Mouse (Mus musculus): ENCODE measurements around the gene Tnfsf9. TPM values are rescaled to one million over a fixed set of nuclear protein-coding genes. Genes with fewer than 3 reads are reported as not detected.

Gene Tnfsf9
- polyA plus RNA-seq, 1 experiment from 2014 or later, result 5.2 TPM

DNA sequence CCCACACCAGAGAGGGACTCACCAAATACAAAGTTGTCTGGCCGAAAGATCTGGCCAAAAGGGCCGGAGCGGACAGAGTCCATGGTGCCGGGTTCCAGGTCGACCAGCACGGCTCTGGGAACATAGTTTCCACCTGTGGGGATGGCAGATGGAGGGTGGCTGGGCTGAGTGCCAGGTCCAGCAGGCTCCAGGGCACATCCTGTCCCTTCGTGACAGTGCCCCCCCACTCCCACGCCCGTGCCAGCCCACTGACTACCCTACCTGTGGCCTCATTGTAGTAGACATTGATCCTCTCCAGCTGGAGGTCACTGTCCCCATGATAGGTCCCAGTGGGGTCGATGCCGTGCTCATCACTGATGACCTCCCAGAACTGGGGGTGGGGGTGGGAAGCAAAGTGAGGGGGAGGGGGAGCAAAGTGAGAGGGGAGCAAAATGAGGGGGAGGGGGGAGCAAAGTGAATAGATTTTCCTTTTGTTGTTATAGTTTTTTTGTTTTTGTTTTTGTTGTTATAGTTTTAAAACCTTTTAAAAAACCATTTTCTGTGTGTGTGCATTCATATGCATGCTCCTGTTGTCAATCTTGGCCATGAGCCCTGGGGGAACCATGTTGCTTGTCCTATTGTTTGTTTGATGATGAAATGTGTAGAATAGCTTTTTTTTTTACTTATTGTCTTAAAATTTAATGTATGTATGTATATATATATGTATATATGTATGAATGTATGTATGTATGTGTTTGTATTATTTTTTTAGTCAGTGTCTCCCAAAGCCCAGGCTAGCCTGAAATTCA lies 19.0 kb upstream of the Tnfsf9 start:
- H3K9ac ChIP-seq (replicated peaks; ENCODE audit: low read length), result peak overlapping the region; percentile 66

DNA sequence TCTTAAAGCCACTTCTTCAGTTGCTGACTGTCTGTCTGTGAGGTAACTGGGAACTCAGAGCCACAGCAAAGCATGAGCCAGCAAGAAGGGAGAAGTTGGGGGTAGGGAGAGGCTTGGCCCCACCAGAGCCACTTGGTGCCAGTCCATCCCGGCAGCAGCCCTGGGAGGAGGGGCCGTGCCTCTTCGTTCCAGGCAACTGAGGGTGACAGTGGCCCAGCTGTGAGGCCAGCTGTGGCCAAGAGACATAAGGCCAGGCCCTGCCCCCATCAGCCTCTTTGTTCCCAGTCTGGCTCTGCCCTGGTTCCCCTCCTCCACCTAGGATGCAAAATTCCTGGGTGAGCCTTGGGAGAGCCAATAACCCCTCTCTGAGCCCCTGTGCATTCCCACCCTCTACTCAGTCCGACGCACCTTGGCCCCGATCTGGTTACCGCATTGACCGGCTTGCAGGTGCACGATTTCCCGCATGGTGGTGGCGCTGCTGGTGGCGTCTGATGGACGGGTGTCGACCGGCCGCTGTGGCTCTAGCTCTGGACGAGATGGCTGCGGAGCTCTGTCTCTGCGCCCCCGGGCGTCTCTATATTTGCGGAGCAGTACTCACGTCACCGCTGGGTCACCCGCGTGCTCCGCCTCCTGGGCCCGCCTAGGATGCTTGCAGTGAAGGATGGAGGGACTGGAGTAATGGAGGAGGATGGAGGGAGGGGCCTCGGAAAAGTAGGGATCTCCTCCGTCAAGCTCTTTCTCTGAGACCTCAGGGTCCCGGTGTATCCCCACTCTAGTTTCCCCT lies 17.9 kb upstream of the Tnfsf9 start, which contains the start of gene Tubb4a:
Gene Tubb4a, minus strand, starts transcription at position 734 of the 784 bp plus-strand sequence.
- H3K36me3 ChIP-seq (ENCODE audit: control insufficient read depth, insufficient read depth, low read length), result peaks cover 26% of the 10 kb centered on the region
- H3K9ac ChIP-seq (replicated peaks; ENCODE audit: low read length), result peak within 1 kb of the TSS; percentile 66
- WGBS, result under 1% methylated on average over 31 of the region's 31 CpGs
- H3K27ac ChIP-seq (replicated peaks; ENCODE audit: low read depth, low read length), result peak within 1 kb of the TSS; percentile 85
- peaks cover 18% of the 10 kb centered on the region for H3K4me1 ChIP-seq (ENCODE audit: control insufficient read depth, insufficient read depth, low read length)
- ATAC-seq (ENCODE audit: low FRiP score, low TSS enrichment) (peak; percentile 92), DNase-seq (peak; percentile 94)
- H3K4me2 ChIP-seq (ENCODE audit: low read length), result peak within 1 kb of the TSS; percentile 73
- no peaks in the 10 kb centered on the region for H3K9me3 ChIP-seq (ENCODE audit: control insufficient read depth, low read length)
- no peaks in the 10 kb centered on the region for H3K27me3 ChIP-seq (ENCODE audit: control insufficient read depth, insufficient read depth, low read length)
- peak within 1 kb of the TSS; percentile 59 for H3K4me3 ChIP-seq (replicated peaks; ENCODE audit: low read depth, low read length)

More for the DNA sequence above, 19.0 kb upstream of the Tnfsf9 start:
- ATAC-seq (ENCODE audit: low FRiP score, low TSS enrichment) (no peak), DNase-seq (no peak)
- WGBS, result 86% methylated on average over 11 of the region's 11 CpGs
- Histone ChIP-seq H3K27me3 (ENCODE audit: control insufficient read depth, insufficient read depth, low read length) (no peaks in the 10 kb centered on the region), H3K9me3 (ENCODE audit: control insufficient read depth, low read length) (no peaks in the 10 kb centered on the region), H3K4me1 (ENCODE audit: control insufficient read depth, insufficient read depth, low read length) (peaks cover 18% of the 10 kb centered on the region), H3K4me3 (replicated peaks; ENCODE audit: low read depth, low read length) (peak overlapping the region; percentile 59), H3K36me3 (ENCODE audit: control insufficient read depth, insufficient read depth, low read length) (peaks cover 31% of the 10 kb centered on the region), H3K27ac (replicated peaks; ENCODE audit: low read depth, low read length) (no peak overlapping the region), H3K4me2 (ENCODE audit: low read length) (peak overlapping the region; percentile 73)

DNA sequence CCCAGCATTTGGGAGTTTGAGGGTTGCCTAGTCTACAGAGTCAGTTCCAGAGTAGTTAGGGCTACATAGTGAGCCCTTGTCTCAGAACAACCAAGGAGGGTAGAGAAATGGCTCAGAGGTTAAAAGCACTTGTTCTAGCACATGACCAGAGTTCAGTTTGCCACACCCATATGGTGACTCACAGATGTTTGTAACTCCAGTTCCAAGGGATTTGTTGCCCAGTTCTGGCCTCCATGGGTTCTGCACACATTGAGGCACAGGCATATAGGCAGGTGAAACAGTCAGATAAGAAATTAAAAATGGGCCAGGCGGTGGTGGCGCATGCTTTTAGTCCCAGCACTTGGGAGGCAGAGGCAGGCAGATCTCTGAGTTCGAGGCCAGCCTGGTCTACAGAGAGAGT lies 10.9 kb upstream of the Tnfsf9 start:
- Histone ChIP-seq H3K27ac (replicated peaks; ENCODE audit: low read depth, low read length) (no peak overlapping the region), H3K9me3 (ENCODE audit: control insufficient read depth, low read length) (no peaks in the 10 kb centered on the region), H3K4me1 (ENCODE audit: control insufficient read depth, insufficient read depth, low read length) (no peaks in the 10 kb centered on the region), H3K4me2 (ENCODE audit: low read length) (no peak overlapping the region), H3K27me3 (ENCODE audit: control insufficient read depth, insufficient read depth, low read length) (no peaks in the 10 kb centered on the region), H3K36me3 (ENCODE audit: control insufficient read depth, insufficient read depth, low read length) (no peaks in the 10 kb centered on the region), H3K9ac (replicated peaks; ENCODE audit: low read length) (no peak overlapping the region), H3K4me3 (replicated peaks; ENCODE audit: low read depth, low read length) (no peak overlapping the region)
- WGBS, result 95% methylated on average over 3 of the region's 3 CpGs
- no peak for DNase-seq
- no peak for ATAC-seq (ENCODE audit: low FRiP score, low TSS enrichment)

DNA sequence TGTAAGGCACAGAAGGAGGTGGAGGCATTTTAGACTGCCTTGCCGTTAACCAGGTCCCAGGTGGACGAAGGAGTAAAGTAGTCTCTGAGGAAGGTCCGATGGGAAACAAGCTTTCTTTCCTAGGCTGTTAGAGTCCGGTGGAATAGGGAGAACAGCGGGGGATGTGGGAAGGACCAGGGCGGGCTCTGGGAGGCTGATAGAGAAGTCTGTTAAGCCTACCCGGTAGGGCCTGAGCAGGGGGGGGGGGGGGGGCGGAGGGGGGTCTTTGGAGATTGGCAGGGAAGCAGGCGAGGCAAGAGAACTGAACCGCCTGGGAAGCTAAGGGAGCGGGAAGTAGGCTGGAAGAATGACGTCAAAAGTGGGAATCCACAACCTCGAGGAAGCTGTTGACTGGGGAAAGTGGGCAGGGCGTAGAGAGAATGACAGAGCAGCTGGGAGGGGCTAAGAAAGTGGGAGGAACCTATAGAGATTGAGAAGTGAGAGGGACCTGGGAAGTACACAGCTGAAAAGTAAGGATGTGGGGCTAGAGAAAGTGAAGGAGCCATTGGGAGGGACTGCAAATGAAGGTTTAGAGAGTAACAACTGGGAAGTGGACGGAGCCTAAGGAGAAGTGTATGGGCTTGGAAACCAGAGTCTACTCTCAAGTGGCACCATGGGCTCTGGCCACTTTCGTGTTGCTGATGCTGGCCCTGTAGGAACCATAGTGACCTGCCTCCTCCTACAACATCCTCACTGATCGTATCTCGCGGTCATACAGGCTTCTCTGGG lies 9.1 kb upstream of the Tnfsf9 start:
- Histone ChIP-seq H3K4me1 (ENCODE audit: control insufficient read depth, insufficient read depth, low read length) (no peaks in the 10 kb centered on the region), H3K9me3 (ENCODE audit: control insufficient read depth, low read length) (no peaks in the 10 kb centered on the region), H3K4me3 (replicated peaks; ENCODE audit: low read depth, low read length) (no peak overlapping the region), H3K27me3 (ENCODE audit: control insufficient read depth, insufficient read depth, low read length) (no peaks in the 10 kb centered on the region), H3K27ac (replicated peaks; ENCODE audit: low read depth, low read length) (no peak overlapping the region), H3K36me3 (ENCODE audit: control insufficient read depth, insufficient read depth, low read length) (no peaks in the 10 kb centered on the region), H3K4me2 (ENCODE audit: low read length) (peak overlapping the region; percentile 35), H3K9ac (replicated peaks; ENCODE audit: low read length) (no peak overlapping the region)
- WGBS, result 2% methylated on average over 18 of the region's 19 CpGs
- ATAC-seq (ENCODE audit: low FRiP score, low TSS enrichment) (peak; percentile 46), DNase-seq (peak; percentile 56)

DNA sequence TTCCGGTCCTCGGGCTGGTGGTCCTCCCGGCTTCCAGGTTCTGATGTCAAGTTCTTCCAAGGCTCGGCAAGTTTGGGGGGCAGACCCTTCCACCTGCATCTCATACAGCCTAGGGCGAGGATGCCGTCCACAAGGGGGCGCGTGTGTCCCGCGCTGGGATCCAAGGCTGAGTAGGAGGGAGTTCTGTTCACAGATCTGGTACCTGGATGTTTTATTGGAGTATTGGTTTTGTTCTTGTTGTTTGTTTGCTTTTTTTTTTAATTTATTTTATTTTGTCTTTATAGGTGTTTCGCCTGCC lies 8.6 kb upstream of the Tnfsf9 start:
- ATAC-seq (ENCODE audit: low FRiP score, low TSS enrichment), result peak; percentile 70
- WGBS, result 2% methylated on average over 11 of the region's 11 CpGs
- Histone ChIP-seq H3K27me3 (ENCODE audit: control insufficient read depth, insufficient read depth, low read length) (no peaks in the 10 kb centered on the region), H3K4me1 (ENCODE audit: control insufficient read depth, insufficient read depth, low read length) (no peaks in the 10 kb centered on the region), H3K27ac (replicated peaks; ENCODE audit: low read depth, low read length) (no peak overlapping the region), H3K9me3 (ENCODE audit: control insufficient read depth, low read length) (no peaks in the 10 kb centered on the region), H3K36me3 (ENCODE audit: control insufficient read depth, insufficient read depth, low read length) (no peaks in the 10 kb centered on the region), H3K4me2 (ENCODE audit: low read length) (peak overlapping the region; percentile 35), H3K4me3 (replicated peaks; ENCODE audit: low read depth, low read length) (no peak overlapping the region), H3K9ac (replicated peaks; ENCODE audit: low read length) (no peak overlapping the region)
- DNase-seq, result peak; percentile 86

DNA sequence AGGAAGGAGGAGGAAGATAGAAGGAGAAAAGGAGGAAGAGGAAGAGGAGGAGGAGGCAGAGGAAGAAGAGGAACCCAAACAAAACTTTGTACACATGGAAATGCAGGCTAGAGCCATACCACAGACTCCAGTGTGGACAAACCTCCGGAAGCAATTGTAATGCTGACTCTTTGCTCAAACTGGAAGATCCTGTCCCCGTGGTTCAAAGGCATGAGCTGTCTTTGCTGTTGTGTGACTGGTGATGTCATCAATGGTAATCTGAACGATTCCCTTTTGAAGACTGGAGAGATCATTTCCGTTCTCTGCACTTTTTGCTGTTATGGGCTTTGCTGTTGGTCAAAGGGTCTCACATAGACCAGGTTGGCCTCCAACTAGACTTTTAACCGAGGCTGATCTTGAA lies 6.8 kb upstream of the Tnfsf9 start:
- no peak overlapping the region for H3K4me3 ChIP-seq (replicated peaks; ENCODE audit: low read depth, low read length)
- no peak for ATAC-seq (ENCODE audit: low FRiP score, low TSS enrichment)
- 84% methylated on average over 5 of the region's 5 CpGs for WGBS
- no peak for DNase-seq
- H3K4me2 ChIP-seq (ENCODE audit: low read length), result no peak overlapping the region
- H3K9me3 ChIP-seq (ENCODE audit: control insufficient read depth, low read length), result no peaks in the 10 kb centered on the region
- H3K36me3 ChIP-seq (ENCODE audit: control insufficient read depth, insufficient read depth, low read length), result no peaks in the 10 kb centered on the region
- no peak overlapping the region for H3K27ac ChIP-seq (replicated peaks; ENCODE audit: low read depth, low read length)
- H3K27me3 ChIP-seq (ENCODE audit: control insufficient read depth, insufficient read depth, low read length), result no peaks in the 10 kb centered on the region
- H3K9ac ChIP-seq (replicated peaks; ENCODE audit: low read length), result no peak overlapping the region
- H3K4me1 ChIP-seq (ENCODE audit: control insufficient read depth, insufficient read depth, low read length), result no peaks in the 10 kb centered on the region

DNA sequence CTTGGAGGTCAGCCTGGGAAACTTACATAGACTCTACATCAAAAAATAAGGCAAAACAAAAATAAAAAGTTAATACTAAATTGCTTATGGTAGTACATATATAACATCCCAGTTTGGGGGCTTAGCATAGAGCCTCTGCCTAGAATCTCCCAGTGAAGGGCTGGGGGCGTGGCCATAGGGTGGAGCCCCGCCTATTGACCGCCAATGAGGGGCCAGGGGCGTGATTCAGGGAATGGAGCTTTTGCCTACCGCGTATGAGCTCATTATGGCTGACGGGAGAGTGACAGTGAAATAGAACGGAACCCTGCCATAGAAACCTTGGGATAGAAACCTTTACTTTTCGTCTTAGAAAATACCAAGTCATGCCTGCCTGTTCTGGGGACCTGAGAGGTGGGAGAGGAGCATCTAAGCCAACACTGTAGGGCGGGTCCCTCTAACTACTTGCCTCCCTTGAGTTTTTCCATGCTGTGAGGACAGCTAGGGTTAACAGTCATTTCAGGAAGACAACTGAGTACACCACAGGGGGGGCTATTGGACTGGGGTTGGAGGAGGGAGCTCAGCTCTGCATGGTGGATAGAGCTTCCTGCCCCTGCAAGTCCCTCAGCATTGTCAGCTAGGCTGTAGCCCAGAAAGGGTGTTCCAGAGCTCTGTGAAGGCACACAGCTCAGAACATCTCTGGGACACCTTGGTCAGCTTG lies 5.3 kb upstream of the Tnfsf9 start:
- DNase-seq, result peak; percentile 31
- Histone ChIP-seq H3K36me3 (ENCODE audit: control insufficient read depth, insufficient read depth, low read length) (no peaks in the 10 kb centered on the region), H3K4me3 (replicated peaks; ENCODE audit: low read depth, low read length) (no peak overlapping the region), H3K9ac (replicated peaks; ENCODE audit: low read length) (no peak overlapping the region), H3K27ac (replicated peaks; ENCODE audit: low read depth, low read length) (no peak overlapping the region), H3K4me1 (ENCODE audit: control insufficient read depth, insufficient read depth, low read length) (peaks cover 3% of the 10 kb centered on the region; the same call in 1 of the 2 replicates), H3K9me3 (ENCODE audit: control insufficient read depth, low read length) (no peaks in the 10 kb centered on the region), H3K27me3 (ENCODE audit: control insufficient read depth, insufficient read depth, low read length) (no peaks in the 10 kb centered on the region), H3K4me2 (ENCODE audit: low read length) (no peak overlapping the region)
- 10% methylated on average over 10 of the region's 10 CpGs for WGBS
- no peak for ATAC-seq (ENCODE audit: low FRiP score, low TSS enrichment)

DNA sequence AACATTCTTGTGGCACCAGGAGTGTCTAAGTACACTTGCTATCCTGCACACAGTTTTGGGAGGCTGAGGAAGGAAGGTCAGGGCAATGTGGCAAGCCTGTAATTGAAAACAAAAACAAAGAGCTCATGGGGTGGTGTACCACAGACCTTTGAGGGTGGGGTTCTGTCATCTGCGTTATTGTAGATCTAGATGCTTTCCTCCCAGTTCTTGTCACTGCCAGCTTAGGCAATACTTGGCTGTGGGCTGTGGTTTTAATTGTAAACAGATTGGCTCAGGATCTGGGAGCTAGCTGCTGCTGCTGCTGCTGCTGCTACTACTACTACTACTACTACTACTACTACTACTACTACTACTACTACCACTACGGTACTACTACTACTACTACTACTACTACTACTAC lies 2.8 kb upstream of the Tnfsf9 start:
- Histone ChIP-seq H3K4me3 (replicated peaks; ENCODE audit: low read depth, low read length) (no peak overlapping the region), H3K4me1 (ENCODE audit: control insufficient read depth, insufficient read depth, low read length) (peaks cover 9% of the 10 kb centered on the region; the same call in 1 of the 2 replicates), H3K36me3 (ENCODE audit: control insufficient read depth, insufficient read depth, low read length) (no peaks in the 10 kb centered on the region), H3K4me2 (ENCODE audit: low read length) (no peak overlapping the region), H3K27me3 (ENCODE audit: control insufficient read depth, insufficient read depth, low read length) (no peaks in the 10 kb centered on the region), H3K9me3 (ENCODE audit: control insufficient read depth, low read length) (no peaks in the 10 kb centered on the region), H3K27ac (replicated peaks; ENCODE audit: low read depth, low read length) (no peak overlapping the region), H3K9ac (replicated peaks; ENCODE audit: low read length) (no peak overlapping the region)
- DNase-seq (no peak), ATAC-seq (ENCODE audit: low FRiP score, low TSS enrichment) (no peak)
- 91% methylated on average over 2 of the region's 2 CpGs for WGBS

Measured in midbrain, embryonic 14.5 days (tissue).